Mouse (Mus musculus) intestine, postnatal 0 days (tissue): Measurements from ENCODE around the gene Basp1. TPM values are rescaled to one million over a fixed set of nuclear protein-coding genes. Genes with fewer than 3 reads are reported as not detected.
"Not testable (repeated sequence)": the region's sequence is repeated elsewhere in the genome, so short reads cannot be mapped to it uniquely, and the experiment has no call there.

Source experiments
- ATAC-seq: fragments of 200-750 bp; cut with Nextera tagmentation; 2 replicates; pipeline ENCODE4 v1.8.0; 2017; ENCODE audit warnings: mild to moderate bottlenecking, moderate TSS enrichment, moderate library complexity
- H3K27ac ChIP-seq: fragments of 300-500 bp; sonication (generic); 2 replicates; pipeline ENCODE4 v1.5.1; 2014; ENCODE audit warnings: mild to moderate bottlenecking, low read depth, low read length, moderate library complexity
- H3K27me3 ChIP-seq: fragments of 300-500 bp; sonication (generic); replicated peaks from 2 replicates; pipeline ENCODE4 v1.6.1; 2014; ENCODE audit warnings: low read length, mixed read lengths; ENCODE audit not compliant: control insufficient read depth, insufficient read depth
- H3K36me3 ChIP-seq: fragments of 300-500 bp; sonication (generic); 2 replicates; pipeline ENCODE4 v1.6.1; 2014; ENCODE audit warnings: mild to moderate bottlenecking, moderate library complexity; ENCODE audit not compliant: control insufficient read depth, insufficient read depth
- H3K4me1 ChIP-seq: fragments of 300-500 bp; sonication (generic); replicated peaks from 2 replicates; pipeline ENCODE4 v1.6.1; 2014; ENCODE audit warnings: antibody characterized with exemption, low read length, mixed read lengths; ENCODE audit not compliant: control insufficient read depth, insufficient read depth
- H3K4me2 ChIP-seq: fragments of 300-500 bp; sonication (generic); replicated peaks from 2 replicates; pipeline ENCODE4 v1.6.1; 2014; ENCODE audit warnings: low read depth, mild to moderate bottlenecking, moderate library complexity
- H3K4me3 ChIP-seq: fragments of 300-500 bp; sonication (generic); 2 replicates; pipeline ENCODE4 v1.5.1; 2014; ENCODE audit warnings: low read depth, low read length
- H3K9ac ChIP-seq: fragments of 300-500 bp; sonication (generic); 2 replicates; pipeline ENCODE4 v1.6.1; 2014; ENCODE audit warnings: mild to moderate bottlenecking, low read depth, low read length
- H3K9me3 ChIP-seq: fragments of 300-500 bp; sonication (generic); 2 replicates; pipeline ENCODE4 v1.6.1; 2016; ENCODE audit warnings: mixed run types; ENCODE audit not compliant: control insufficient read depth
- CTCF ChIP-seq: sonication (generic); IDR thresholded peaks from 2 replicates; pipeline ENCODE4 v1.5.1; 2016; ENCODE audit warnings: low read depth, mild to moderate bottlenecking, control low read depth, antibody characterized with exemption, moderate library complexity
- WGBS: fragments of 180-500 bp; shearing (Covaris S2); extraction: QIAGEN DNeasy Blood & Tissue Kit; methylation state at CpG from one replicate; pipeline ENCODE4 v1.1.7; 2014; 5-methylcytosine and 5-hydroxymethylcytosine counted together
- polyA plus RNA-seq: library from polyadenylated mRNA; unstranded; fragments of >200 nt; fragmentation: Nextera tagmentation; extraction: Ambion mirVana; gene quantifications from 2 replicates; pipeline ENCODE4 v1.2.1, GENCODE M21; 2015

Gene Basp1
- polyA plus RNA-seq, result 13.9 and 14.1 TPM in 2 replicates

GRCm38 (mm10) chr15:25413378-25413901 is at the start of gene Basp1:
TSS of gene Basp1 (minus strand) at chr15:25413764.
- peak within 1 kb of the TSS; percentile 50 for H3K9ac ChIP-seq
- H3K27ac ChIP-seq, result no peak within 1 kb of the TSS
- no peaks in the 10 kb centered on the region for H3K4me1 ChIP-seq
- TF ChIP-seq CTCF, result no peak
- H3K9me3 ChIP-seq, result no peaks in the 10 kb centered on the region
- no peaks in the 10 kb centered on the region for H3K36me3 ChIP-seq
- ATAC-seq, result peak; percentile 41
- WGBS, result 0% methylated on average over 25 of the region's 60 CpGs
- H3K4me3 ChIP-seq, result peak within 1 kb of the TSS; percentile 65
- H3K4me2 ChIP-seq, result peak within 1 kb of the TSS; percentile 86
- peaks cover 9% of the 10 kb centered on the region; the same call in 1 of the 2 replicates for H3K27me3 ChIP-seq

GRCm38 (mm10) chr15:25463076-25463475 is 49.5 kb upstream of the Basp1 start:
- H3K9ac ChIP-seq, H3K27ac ChIP-seq, H3K27me3 ChIP-seq, ATAC-seq, H3K4me2 ChIP-seq, H3K4me3 ChIP-seq, H3K9me3 ChIP-seq, H3K36me3 ChIP-seq, H3K4me1 ChIP-seq: not testable (repeated sequence)

GRCm38 (mm10) chr15:25462056-25462762 is 48.6 kb upstream of the Basp1 start:
- H3K4me1 ChIP-seq, result no peaks in the 10 kb centered on the region; the same call in 1 of the 2 replicates
- no peak overlapping the region for H3K27ac ChIP-seq
- no peaks in the 10 kb centered on the region for H3K27me3 ChIP-seq
- H3K4me3 ChIP-seq, result no peak overlapping the region
- 69% methylated on average over 6 of the region's 6 CpGs for WGBS
- H3K36me3 ChIP-seq, result no peaks in the 10 kb centered on the region
- ATAC-seq, result no peak
- no peak overlapping the region for H3K9ac ChIP-seq
- no peak overlapping the region for H3K4me2 ChIP-seq
- H3K9me3 ChIP-seq, result no peaks in the 10 kb centered on the region
- no peak for TF ChIP-seq CTCF

GRCm38 (mm10) chr15:25459901-25460300 is 46.3 kb upstream of the Basp1 start:
- H3K27ac ChIP-seq, result no peak overlapping the region

GRCm38 (mm10) chr15:25457421-25457820 is 43.9 kb upstream of the Basp1 start:
- WGBS, result 60% methylated on average over 2 of the region's 2 CpGs
- Histone ChIP-seq H3K36me3 (no peaks in the 10 kb centered on the region), H3K27ac (no peak overlapping the region), H3K4me1 (no peaks in the 10 kb centered on the region; the same call in 1 of the 2 replicates), H3K4me2 (no peak overlapping the region), H3K9ac (no peak overlapping the region), H3K4me3 (no peak overlapping the region), H3K27me3 (no peaks in the 10 kb centered on the region), H3K9me3 (no peaks in the 10 kb centered on the region)
- ATAC-seq, result no peak
- no peak for TF ChIP-seq CTCF

More at GRCm38 (mm10) chr15:25459901-25460300, 46.3 kb upstream of the Basp1 start:
- ATAC-seq, result no peak
- Histone ChIP-seq H3K4me3 (no peak overlapping the region), H3K4me2 (no peak overlapping the region), H3K9ac (no peak overlapping the region), H3K9me3 (no peaks in the 10 kb centered on the region), H3K27me3 (no peaks in the 10 kb centered on the region), H3K4me1 (no peaks in the 10 kb centered on the region; the same call in 1 of the 2 replicates), H3K36me3 (no peaks in the 10 kb centered on the region)
- TF ChIP-seq CTCF, result no peak
- 23% methylated on average over 7 of the region's 7 CpGs for WGBS

GRCm38 (mm10) chr15:25453538-25453937 is 40.0 kb upstream of the Basp1 start:
- no peak for ATAC-seq
- Histone ChIP-seq H3K36me3 (no peaks in the 10 kb centered on the region), H3K4me3 (no peak overlapping the region), H3K27ac (no peak overlapping the region), H3K4me1 (no peaks in the 10 kb centered on the region), H3K9ac (no peak overlapping the region), H3K27me3 (no peaks in the 10 kb centered on the region), H3K9me3 (no peaks in the 10 kb centered on the region), H3K4me2 (no peak overlapping the region)
- no peak for TF ChIP-seq CTCF
- WGBS, result 75% methylated on average over 3 of the region's 3 CpGs
